Mouse (Mus musculus): ENCODE measurements around the gene Ccl3.
A peak's percentile ranks its signal among the peaks of the same experiment; 100 is the strongest.

DNA sequence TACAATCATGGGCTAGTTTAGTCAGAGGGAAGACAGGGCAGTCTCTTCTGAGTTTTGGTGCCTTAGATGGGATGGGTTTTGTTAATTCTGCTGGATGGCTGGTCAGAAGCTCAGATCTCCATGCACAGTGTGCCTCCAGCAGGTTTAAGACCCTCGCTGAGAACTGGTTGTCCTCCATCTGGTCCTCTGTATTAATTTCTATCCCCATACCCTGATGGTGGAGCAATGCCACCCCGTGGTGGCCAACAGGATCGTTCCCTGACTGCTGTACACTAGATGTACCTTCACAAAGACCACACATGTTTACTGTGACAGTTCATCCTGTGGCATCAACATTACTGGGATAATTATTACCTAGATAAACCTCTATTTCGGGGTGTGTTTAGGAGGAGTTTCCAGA lies 16.4 kb downstream of the Ccl3 start:
- TF ChIP-seq CTCF (IDR thresholded peaks at IDR 0.05; ENCODE audit: control insufficient read depth, insufficient read depth, low read length) (peak; percentile 75), POLR2A (IDR thresholded peaks at IDR 0.05; ENCODE audit: borderline replicate concordance, control insufficient read depth, low read depth, low read length) (no peak)

Measured in bone marrow, adult 2 months (tissue).